Mouse (Mus musculus) heart, adult 18-20 months (tissue): ENCODE data around the gene Pik3r5. TPM values are rescaled to one million over a fixed set of nuclear protein-coding genes. Genes with fewer than 3 reads are reported as not detected.

ENCODE experiments used
- DNase-seq, 2 experiments: peaks; one replicate each; pipeline ENCODE4 v3.0.0; 2021 to 2022; ENCODE audit warnings: mixed read lengths in 1 of 2
- total RNA-seq, 2 experiments: library from RNA; stranded (reverse); gene quantifications; 2 replicates each; pipeline ENCODE4 v1.2.3; 2021

Pik3r5 gene
- total RNA-seq, 2 experiments from 2014 or later: 1.1 to 1.9 TPM

DNA sequence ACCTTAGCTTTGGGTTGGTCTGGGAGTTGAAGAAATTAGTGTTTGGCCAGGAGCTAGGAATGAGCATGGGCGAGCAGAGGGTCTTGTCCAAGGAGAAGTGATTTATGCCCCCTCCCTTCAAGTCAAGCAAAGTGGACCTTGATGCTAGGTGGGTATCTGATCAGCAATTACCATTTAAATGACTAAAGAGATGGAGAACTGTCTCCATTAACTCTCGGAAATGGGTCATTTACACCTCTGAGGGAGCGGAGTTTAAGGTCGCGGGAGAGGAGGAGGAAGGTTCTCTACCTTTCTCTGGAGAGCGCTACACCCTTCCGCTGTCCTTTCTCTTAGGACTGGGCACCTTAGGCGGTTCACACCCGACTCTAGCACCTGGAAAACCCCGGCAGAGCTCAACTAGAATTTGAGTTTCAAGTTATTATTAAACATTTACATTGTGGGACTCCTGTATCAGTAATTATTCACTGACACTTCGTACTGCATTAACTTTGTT is 31.1 kb upstream of the Pik3r5 start, which contains the start of gene Ntn1:
Gene Ntn1, minus strand, starts transcription at position 97 of the 493 bp plus-strand sequence.
- DNase-seq: no peak

- no peak for DNase-seq
Observed at GRCm38 (mm10) chr11:68401428-68401827, 30.5 kb upstream of the Pik3r5 start.

DNA sequence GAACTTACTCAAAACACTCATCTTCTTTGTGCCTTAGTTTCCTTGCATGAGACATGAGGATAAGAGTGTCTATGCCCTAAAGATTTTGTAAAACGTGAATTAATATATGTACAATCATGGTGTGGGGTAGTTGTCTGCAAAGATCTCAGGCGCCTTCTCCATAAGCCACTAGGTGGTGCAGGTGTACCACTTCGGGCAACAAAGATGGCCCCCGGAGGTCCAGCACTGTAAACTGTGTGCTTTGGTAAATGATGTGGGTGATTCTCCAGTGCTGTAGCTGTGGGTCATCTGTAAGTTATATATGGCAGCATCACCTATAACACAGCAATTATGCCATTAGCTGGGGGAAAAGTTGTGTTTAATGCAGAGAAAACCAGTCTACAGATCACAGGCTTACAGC is 27.7 kb upstream of the Pik3r5 start:
- no peak for DNase-seq

DNA sequence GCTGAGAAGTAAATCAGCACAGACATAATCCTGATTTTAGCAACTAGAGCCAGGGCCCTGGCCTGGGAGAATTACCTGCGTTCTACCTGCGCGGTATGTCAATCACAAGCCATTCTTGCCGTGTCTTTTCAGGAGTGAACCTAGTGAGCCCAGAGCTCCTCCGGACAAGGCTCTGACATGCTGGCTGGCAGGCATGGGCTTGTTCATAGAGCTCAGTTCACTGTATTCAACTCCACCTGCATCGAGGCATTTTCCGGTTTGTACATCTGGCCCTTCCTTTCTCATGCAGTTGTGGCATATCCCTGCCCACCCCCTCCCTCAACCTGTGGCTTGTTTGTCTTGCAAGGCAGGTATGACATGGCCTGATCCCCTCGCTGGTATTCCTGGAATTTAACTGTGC is 26.3 kb upstream of the Pik3r5 start:
- DNase-seq: no peak

- no peak for DNase-seq
Observed at GRCm38 (mm10) chr11:68407266-68407926, 24.5 kb upstream of the Pik3r5 start.

GRCm38 (mm10) chr11:68408127-68408526 is 23.8 kb upstream of the Pik3r5 start:
- peak; percentile 77 to 87 for DNase-seq

GRCm38 (mm10) chr11:68417001-68417400 is 14.9 kb upstream of the Pik3r5 start:
- DNase-seq: no peak

GRCm38 (mm10) chr11:68417831-68418230 is 14.1 kb upstream of the Pik3r5 start:
- peak; percentile 43 to 59 for DNase-seq

DNA sequence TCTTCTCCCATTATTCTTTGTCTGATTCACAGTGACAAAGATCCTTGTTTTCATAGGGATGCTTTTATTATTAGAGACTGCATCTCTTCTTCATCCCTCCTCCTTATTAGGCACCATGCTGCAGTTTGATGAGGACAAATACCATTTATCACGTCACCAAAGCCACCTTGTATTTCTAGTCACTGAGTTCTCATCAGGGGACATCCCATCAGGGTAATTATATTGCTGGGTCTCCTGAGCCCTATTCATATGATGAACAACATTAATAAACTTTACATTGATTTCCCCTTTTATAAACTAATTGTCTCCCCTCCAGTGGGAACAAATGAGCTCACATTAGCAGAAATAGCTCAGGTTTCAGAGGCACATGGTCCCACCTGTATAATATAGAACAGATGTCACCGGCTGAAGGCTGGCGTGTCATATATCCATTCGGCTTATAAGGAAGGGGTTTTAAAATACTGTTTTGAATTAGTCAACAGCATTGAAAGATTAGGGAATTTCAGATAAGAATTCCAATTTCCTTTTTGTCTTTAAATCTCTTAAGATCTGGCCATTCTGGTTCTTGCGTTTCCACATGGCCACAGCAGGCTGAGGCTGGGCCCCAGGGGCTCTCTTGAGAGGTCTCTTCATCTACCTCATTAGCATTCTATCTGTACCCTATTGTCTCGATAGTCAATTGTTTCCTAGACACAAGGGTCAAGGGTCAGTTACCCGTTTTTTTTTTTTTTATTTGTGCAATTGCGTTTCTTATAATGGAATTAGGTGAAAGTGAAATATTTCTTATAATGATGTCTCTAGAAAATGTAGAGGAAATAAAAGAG is 6.2 kb upstream of the Pik3r5 start:
- no peak for DNase-seq

DNA sequence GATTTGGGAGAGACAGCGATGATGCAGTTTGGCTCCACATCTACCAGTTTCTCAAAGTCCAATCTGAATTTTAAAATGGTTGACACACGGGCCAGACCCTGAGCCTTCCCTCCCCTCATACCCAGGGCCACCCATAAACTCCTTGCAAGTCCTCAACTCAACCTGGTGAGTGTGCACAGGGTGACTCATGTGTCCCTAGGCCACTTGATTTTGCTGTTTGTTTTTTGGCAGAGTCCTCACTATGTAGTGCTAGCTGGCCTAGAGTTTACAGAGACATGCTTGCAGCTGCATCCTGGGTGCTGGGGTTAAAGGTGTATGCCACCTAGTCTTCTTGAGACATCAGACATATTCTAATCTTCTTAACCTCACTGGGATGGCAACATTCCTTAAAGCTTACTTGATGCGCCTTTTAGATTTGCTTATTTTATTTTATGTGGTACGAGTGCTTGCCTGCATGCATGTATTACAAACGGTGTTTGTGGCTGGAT is 4.8 kb upstream of the Pik3r5 start:
- DNase-seq: no peak

DNA sequence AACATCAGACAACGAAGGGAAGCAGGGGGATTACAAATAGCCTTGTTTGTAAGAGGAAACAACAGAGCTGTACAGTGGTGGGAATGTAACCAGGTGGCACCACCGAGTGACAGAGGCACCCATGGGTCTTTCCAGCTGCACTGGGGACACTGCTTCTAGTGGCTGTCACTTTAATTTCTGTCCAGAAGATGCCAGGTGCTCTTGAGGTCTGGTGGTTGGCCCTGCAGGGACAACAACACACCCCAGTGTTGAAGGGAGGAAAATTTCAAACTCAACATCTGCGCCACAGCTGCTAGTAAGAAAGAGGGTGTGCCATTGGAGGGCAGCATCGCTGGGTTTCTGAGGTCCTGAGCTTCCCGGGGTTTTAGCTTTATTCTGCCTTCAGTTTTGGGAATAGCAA is 1.3 kb upstream of the Pik3r5 start:
- DNase-seq: peak in 1 of 2 experiments; percentile 13

GRCm38 (mm10) chr11:68432361-68433021 is 570 bp downstream of the Pik3r5 start:
- no peak for DNase-seq

- DNase-seq: no peak
Observed at GRCm38 (mm10) chr11:68433534-68433933, 1.6 kb downstream of the Pik3r5 start.

DNA sequence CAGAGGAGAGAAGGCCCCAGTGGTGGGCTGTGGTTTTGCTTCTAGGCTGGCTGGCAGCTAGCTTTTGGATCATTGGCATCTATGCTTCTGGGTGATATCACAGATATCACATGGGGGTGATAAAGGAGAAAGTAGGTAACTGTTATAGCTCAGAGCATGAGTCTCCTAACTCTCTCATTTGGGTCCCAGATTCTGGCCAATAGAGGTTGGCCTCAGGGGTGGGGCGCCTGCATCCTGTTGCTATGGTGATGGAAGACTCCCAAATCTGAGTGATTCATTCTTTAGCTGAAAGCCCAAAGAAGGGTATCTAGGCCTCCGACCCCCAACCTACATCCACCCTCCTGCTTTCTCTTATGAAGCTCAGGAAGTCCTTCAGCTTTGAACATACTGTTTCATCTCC is 2.8 kb downstream of the Pik3r5 start:
- no peak for DNase-seq

- DNase-seq: no peak
Observed at GRCm38 (mm10) chr11:68435601-68436000, 3.7 kb downstream of the Pik3r5 start.

DNA sequence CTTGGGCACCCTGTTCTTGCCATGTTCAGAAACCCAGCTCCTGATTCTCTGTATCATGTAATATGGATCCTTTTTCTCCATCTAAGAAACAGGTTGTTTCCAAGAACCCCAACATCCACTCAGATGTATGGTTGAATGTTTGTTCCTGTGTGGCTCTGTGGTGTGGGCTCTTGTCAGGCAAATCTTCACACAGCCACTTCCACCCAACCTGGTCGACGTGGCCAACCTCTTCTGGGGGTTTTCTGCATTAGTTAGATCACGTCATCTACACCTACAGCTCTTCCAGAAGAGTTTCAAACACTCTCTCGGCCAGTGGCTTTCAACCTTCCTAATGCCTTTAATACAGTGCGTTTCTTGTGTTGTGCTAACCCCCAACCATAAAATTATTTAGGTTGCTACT is 4.5 kb downstream of the Pik3r5 start:
- no peak for DNase-seq

- DNase-seq: no peak
Observed at GRCm38 (mm10) chr11:68440100-68440499, 8.2 kb downstream of the Pik3r5 start.

DNA sequence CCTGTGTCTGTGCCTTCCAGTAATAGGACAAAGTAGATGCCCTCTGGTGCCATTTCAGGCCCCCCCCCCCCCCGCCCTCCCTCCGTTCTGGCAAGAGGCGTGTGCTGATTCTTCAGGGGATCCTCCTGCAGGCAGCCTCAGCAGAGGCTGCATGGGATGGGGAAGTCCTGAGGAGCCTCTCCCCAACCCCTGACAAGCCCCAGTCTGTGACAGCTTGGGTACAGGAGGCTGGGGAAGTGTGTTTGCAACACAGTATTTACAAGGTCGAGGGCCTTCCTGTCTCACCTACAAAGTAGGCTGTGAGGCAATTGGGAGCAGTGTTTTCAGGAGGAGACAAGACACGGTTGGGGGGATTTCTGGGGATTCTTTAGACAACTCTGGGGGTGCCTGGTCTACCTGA is 9.0 kb downstream of the Pik3r5 start:
- DNase-seq: no peak

- no peak for DNase-seq
Observed at GRCm38 (mm10) chr11:68442346-68442745, 10.4 kb downstream of the Pik3r5 start.

- no peak for DNase-seq
Observed at GRCm38 (mm10) chr11:68442983-68443638, 11.2 kb downstream of the Pik3r5 start.

GRCm38 (mm10) chr11:68445901-68446300 is 14.0 kb downstream of the Pik3r5 start:
- DNase-seq: no peak

DNA sequence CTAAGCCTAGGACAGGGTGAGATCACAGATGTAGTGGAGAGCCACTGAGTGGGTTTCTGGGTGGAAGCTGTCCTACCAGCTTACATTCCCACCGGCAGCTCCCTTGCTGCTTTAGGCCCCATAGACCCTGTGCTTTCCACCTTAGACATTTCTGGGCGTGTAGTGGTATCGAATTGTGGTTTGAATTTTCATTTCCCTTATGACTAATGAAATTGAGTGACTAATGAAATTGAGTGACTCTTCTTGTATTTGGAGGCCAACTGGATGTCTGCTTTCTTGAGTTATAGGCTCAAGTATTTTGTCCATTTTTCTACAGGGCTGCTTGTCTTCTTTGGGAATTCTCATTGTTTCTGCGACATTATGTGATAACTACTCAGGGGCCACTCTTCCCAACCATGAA is 14.6 kb downstream of the Pik3r5 start:
- DNase-seq: no peak
